Mouse (Mus musculus) neural tube, embryonic 11.5 days (tissue): Measurements from ENCODE around the gene Cntnap5a. TPM values are rescaled to one million over a fixed set of nuclear protein-coding genes. Genes with fewer than 3 reads are reported as not detected.
"Not testable (repeated sequence)": the region's sequence is repeated elsewhere in the genome, so short reads cannot be mapped to it uniquely, and the experiment has no call there.

ENCODE experiments used
- ATAC-seq: fragments of 200-750 bp; cut with Nextera tagmentation; 2 replicates; pipeline ENCODE4 v1.8.0; 2017; ENCODE audit warnings: moderate number of reproducible peaks, mild to moderate bottlenecking, moderate TSS enrichment, moderate library complexity; ENCODE audit not compliant: insufficient read depth, low FRiP score, low TSS enrichment
- DNase-seq: peaks from one replicate; pipeline ENCODE4 v3.0.0-alpha.2; 2015; ENCODE audit warnings: low spot score
- H3K27ac ChIP-seq: fragments of 300-500 bp; sonication (generic); 2 replicates; pipeline ENCODE4 v1.5.1; 2014; ENCODE audit warnings: low read depth, mild to moderate bottlenecking, low read length
- H3K27me3 ChIP-seq: fragments of 300-500 bp; sonication (generic); 2 replicates; pipeline ENCODE4 v1.6.1; 2014; ENCODE audit warnings: mild to moderate bottlenecking, low read length, mixed read lengths; ENCODE audit not compliant: control insufficient read depth, insufficient read depth
- H3K36me3 ChIP-seq: fragments of 300-500 bp; sonication (generic); 2 replicates; pipeline ENCODE4 v1.6.1; 2014; ENCODE audit warnings: mild to moderate bottlenecking, low read length, moderate library complexity, mixed read lengths; ENCODE audit not compliant: control insufficient read depth, insufficient read depth
- H3K4me1 ChIP-seq: fragments of 300-500 bp; sonication (generic); 2 replicates; pipeline ENCODE4 v1.6.1; 2014; ENCODE audit warnings: low read length, mixed read lengths; ENCODE audit not compliant: control insufficient read depth, insufficient read depth
- H3K4me2 ChIP-seq: fragments of 300-500 bp; sonication (generic); 2 replicates; pipeline ENCODE4 v1.6.1; 2014; ENCODE audit warnings: low read depth, mild to moderate bottlenecking, moderate library complexity
- H3K4me3 ChIP-seq: fragments of 300-500 bp; sonication (generic); 2 replicates; pipeline ENCODE4 v1.5.1; 2014; ENCODE audit warnings: low read depth, low read length
- H3K9ac ChIP-seq: fragments of 300-500 bp; sonication (generic); 2 replicates; pipeline ENCODE4 v1.6.1; 2014; ENCODE audit warnings: mild to moderate bottlenecking, low read length
- H3K9me3 ChIP-seq: fragments of 300-500 bp; sonication (generic); 2 replicates; pipeline ENCODE4 v1.6.1; 2016; ENCODE audit warnings: low read length; ENCODE audit not compliant: control insufficient read depth
- WGBS: fragments of 180-500 bp; shearing (Covaris S2); extraction: QIAGEN DNeasy Blood & Tissue Kit; methylation state at CpG from one replicate; pipeline ENCODE4 v1.1.7; 2014; 5-methylcytosine and 5-hydroxymethylcytosine counted together
- polyA plus RNA-seq: library from polyadenylated mRNA; unstranded; fragments of >200 nt; fragmentation: Nextera tagmentation; extraction: Ambion mirVana; gene quantifications from 2 replicates; pipeline ENCODE4 v1.2.1, GENCODE M21; 2014

Gene Cntnap5a
- polyA plus RNA-seq, 1 experiment from 2014 or later, result 0.08 TPM

GRCm38 (mm10) chr1:116125767-116126166 lies 441.2 kb downstream of the Cntnap5a start:
- Histone ChIP-seq H3K36me3 (no peaks in the 10 kb centered on the region), H3K27me3 (no peaks in the 10 kb centered on the region), H3K9ac (no peak overlapping the region), H3K9me3 (no peaks in the 10 kb centered on the region), H3K4me3 (no peak overlapping the region), H3K4me2 (no peak overlapping the region), H3K27ac (no peak overlapping the region), H3K4me1 (no peaks in the 10 kb centered on the region)
- ATAC-seq (no peak), DNase-seq (no peak)
- 7% methylated on average over 1 of the region's 1 CpGs for WGBS

DNA sequence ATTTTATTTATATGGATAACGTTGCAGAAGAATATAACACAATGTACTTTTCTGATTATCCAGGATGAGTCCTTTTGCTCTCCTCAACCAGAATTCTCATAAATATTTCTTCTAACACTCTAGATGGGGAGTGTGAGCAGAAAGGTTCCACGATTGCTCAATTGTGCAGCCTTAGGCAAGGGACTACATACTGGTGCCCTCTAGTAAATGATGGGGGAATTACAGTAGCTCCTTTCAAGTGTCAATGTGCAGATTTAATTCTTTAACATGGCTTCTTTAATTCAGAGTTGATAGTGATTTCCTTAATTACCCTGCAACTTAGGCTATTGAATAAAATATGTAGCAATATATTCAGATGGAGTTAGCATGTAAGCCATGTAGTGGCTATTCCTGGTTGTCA lies 442.5 kb downstream of the Cntnap5a start:
- Histone ChIP-seq H3K4me3 (no peak overlapping the region), H3K9me3 (no peaks in the 10 kb centered on the region), H3K36me3 (no peaks in the 10 kb centered on the region), H3K27me3 (no peaks in the 10 kb centered on the region), H3K27ac (no peak overlapping the region), H3K4me1 (no peaks in the 10 kb centered on the region), H3K4me2 (no peak overlapping the region), H3K9ac (no peak overlapping the region)
- DNase-seq (no peak), ATAC-seq (no peak)
- WGBS, result 74% methylated on average over 2 of the region's 2 CpGs

DNA sequence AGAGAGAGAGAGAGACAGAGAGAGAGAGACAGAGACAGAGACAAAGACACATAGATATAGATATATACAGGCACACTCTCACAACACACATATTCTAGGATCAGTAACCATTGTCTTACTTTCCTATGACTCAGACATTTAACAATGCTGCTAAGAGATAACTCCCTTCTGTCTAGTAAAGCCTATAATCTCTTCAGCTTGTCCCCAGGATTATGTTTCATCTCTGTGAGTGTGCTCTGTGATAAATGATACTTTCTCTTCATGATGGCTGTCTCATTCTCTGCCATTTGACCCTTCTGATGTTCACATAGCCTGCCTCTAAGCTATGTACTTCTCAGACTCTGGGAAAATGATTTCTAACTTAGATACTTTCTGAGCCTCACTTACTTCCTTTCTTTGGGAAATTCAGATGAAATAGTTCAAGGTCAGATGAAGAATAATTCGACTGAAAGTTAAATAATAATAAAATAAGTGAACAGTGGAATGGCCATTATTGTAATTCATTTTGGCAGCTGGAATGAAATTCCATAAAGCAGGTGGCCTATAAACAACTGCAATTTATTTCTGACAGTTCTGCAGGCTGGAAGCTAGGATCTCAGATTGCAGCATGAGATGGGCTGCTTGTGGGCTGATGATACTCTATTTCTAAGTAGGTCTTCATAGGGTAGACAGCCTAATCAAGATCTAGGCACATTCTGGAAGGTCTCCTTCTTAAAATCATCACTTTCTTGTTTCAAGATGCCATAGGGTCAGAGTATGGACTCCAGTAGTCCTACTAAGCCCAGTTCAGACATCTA lies 444.1 kb downstream of the Cntnap5a start:
- no peaks in the 10 kb centered on the region for H3K36me3 ChIP-seq
- no peak overlapping the region for H3K4me3 ChIP-seq
- 56% methylated on average over 1 of the region's 1 CpGs for WGBS
- no peak for DNase-seq
- no peak overlapping the region for H3K4me2 ChIP-seq
- H3K9me3 ChIP-seq, result no peaks in the 10 kb centered on the region
- H3K27ac ChIP-seq, result no peak overlapping the region
- H3K27me3 ChIP-seq, result no peaks in the 10 kb centered on the region
- H3K9ac ChIP-seq, result no peak overlapping the region
- H3K4me1 ChIP-seq, result no peaks in the 10 kb centered on the region
- no peak for ATAC-seq

DNA sequence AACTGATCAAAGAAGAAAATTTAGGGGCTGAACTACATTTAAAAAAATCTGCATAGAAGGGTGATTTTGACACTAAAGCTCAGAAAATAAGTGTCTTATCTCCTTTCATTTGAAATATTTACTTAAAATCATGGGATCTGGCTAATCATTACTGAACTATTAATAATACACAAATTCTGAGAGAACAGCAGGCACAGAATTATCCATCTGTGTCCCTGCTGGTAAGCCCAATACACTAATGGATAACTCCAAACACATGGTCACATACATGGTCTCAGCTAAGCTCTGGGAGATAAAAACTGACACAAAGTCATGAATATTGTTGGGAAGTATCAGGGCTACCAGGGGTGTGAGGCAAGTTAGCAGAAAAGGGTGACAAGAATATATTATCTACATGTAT lies 447.9 kb downstream of the Cntnap5a start:
- Histone ChIP-seq H3K4me1 (no peaks in the 10 kb centered on the region), H3K4me3 (no peak overlapping the region), H3K27me3 (no peaks in the 10 kb centered on the region), H3K9me3 (no peaks in the 10 kb centered on the region), H3K4me2 (no peak overlapping the region), H3K27ac (no peak overlapping the region), H3K9ac (no peak overlapping the region), H3K36me3 (no peaks in the 10 kb centered on the region)
- ATAC-seq (no peak), DNase-seq (no peak)

DNA sequence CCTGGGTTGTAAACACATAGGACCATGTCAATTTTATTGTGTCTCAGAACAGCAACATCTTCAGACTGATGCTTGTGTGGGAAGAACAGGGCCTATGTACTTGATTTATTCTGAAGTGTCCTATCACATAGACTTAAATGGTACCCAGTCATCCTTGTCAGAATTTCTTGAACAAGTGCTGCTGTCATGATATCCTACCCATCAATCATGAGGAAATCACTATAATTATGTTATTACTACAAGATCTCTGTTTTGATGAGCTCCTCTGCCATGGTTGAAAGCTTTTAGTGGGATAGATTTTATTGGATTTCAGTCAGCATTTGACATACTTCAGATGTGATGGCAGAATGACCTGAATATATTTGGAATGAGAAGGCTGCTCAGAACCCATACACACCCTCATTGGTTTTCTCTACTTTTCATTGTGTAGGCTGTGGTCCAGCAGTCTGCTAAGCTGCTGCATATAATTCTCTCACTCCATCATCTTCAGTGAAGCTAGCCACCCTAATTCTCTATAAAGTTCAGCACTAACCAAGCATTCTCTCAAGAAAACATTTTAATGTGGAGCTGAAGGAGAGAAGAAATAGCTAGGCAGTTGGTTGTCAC lies 465.3 kb downstream of the Cntnap5a start:
- no peak overlapping the region for H3K9ac ChIP-seq
- no peak overlapping the region for H3K27ac ChIP-seq
- H3K9me3 ChIP-seq, result no peaks in the 10 kb centered on the region
- no peak for DNase-seq
- no peaks in the 10 kb centered on the region for H3K27me3 ChIP-seq
- no peak for ATAC-seq
- H3K4me3 ChIP-seq, result no peak overlapping the region
- H3K4me1 ChIP-seq, result no peaks in the 10 kb centered on the region
- no peak overlapping the region for H3K4me2 ChIP-seq
- H3K36me3 ChIP-seq, result no peaks in the 10 kb centered on the region

DNA sequence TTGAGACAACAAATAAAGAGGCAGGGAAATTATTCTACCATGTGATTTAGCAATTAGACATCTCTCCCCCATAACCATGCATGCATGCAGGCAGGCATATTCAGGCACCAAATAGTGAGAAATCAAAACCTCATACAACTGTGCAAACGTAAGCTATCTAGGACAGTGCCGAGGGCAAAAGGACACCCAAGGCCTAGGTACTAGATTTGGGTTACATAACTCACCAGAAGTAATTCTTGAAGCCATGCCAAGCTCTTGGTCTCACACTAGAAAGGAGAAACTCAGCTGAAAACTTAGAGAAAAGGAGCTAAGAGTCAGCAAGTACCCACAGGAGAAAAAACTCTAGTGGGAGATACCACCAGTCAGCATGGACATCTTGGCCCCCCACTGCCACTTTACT lies 499.9 kb downstream of the Cntnap5a start:
- Histone ChIP-seq H3K4me2 (no peak overlapping the region), H3K4me3 (no peak overlapping the region), H3K27ac (no peak overlapping the region), H3K4me1 (no peaks in the 10 kb centered on the region), H3K9ac (no peak overlapping the region), H3K9me3 (no peaks in the 10 kb centered on the region), H3K36me3 (no peaks in the 10 kb centered on the region), H3K27me3 (no peaks in the 10 kb centered on the region)
- 84% methylated on average over 2 of the region's 2 CpGs for WGBS
- DNase-seq, result no peak
- ATAC-seq, result no peak

DNA sequence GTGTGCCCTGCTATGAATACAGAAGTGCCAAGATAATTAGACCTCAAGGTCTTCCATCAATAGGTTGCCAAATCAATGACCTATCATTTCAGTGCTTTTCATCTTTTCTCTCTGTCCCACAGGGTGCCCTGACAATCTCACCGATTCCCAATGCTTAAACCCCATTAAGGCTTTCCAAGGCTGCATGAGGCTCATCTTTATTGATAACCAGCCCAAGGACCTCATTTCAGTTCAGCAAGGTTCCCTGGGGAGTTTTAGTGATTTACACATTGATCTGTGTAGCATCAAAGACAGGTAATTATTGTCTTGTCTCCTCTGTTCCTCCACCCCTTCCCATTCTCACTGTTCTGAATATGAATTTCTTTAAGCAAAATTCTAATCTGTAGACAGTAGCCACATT lies 503.6 kb downstream of the Cntnap5a start:
- H3K36me3 ChIP-seq, H3K27ac ChIP-seq, H3K9me3 ChIP-seq, DNase-seq, H3K4me1 ChIP-seq, H3K27me3 ChIP-seq, H3K4me2 ChIP-seq, H3K4me3 ChIP-seq, ATAC-seq, H3K9ac ChIP-seq: not testable (repeated sequence)
- WGBS, result 41% methylated on average over 1 of the region's 1 CpGs

GRCm38 (mm10) chr1:116192299-116192698 lies 507.7 kb downstream of the Cntnap5a start:
- WGBS, result 92% methylated on average over 2 of the region's 2 CpGs
- H3K27ac ChIP-seq, result no peak overlapping the region
- no peak for ATAC-seq
- no peak for DNase-seq
- H3K9me3 ChIP-seq, result no peaks in the 10 kb centered on the region
- H3K36me3 ChIP-seq, result no peaks in the 10 kb centered on the region
- H3K4me2 ChIP-seq, result no peak overlapping the region
- no peak overlapping the region for H3K4me3 ChIP-seq
- no peaks in the 10 kb centered on the region for H3K27me3 ChIP-seq
- H3K4me1 ChIP-seq, result no peaks in the 10 kb centered on the region
- H3K9ac ChIP-seq, result no peak overlapping the region

GRCm38 (mm10) chr1:116216883-116217282 lies 532.3 kb downstream of the Cntnap5a start:
- H3K4me3 ChIP-seq, result no peak overlapping the region
- ATAC-seq (no peak), DNase-seq (no peak)
- H3K9me3 ChIP-seq, result no peaks in the 10 kb centered on the region
- H3K9ac ChIP-seq, result no peak overlapping the region
- H3K27ac ChIP-seq, result no peak overlapping the region
- H3K36me3 ChIP-seq, result no peaks in the 10 kb centered on the region
- H3K4me1 ChIP-seq, result no peaks in the 10 kb centered on the region
- H3K27me3 ChIP-seq, result no peaks in the 10 kb centered on the region
- H3K4me2 ChIP-seq, result no peak overlapping the region
